Mouse (Mus musculus): ENCODE measurements around the gene Alkbh6. TPM values are rescaled to one million over a fixed set of nuclear protein-coding genes. Genes with fewer than 3 reads are reported as not detected.

Alkbh6 gene
- polyA plus RNA-seq (2021; fragmentation: Nextera tagmentation), result 144 and 154 TPM in 2 replicates
- long read RNA-seq, experiment 1, transcript Alkbh6-201 (7 exons, 982 nt), result major isoform, 34 of 82 reads
- long read RNA-seq, experiment 1, transcript Alkbh6-202 (6 exons, 1,112 nt), result minor isoform, 24 of 82 reads
- long read RNA-seq, experiment 1, partial matches to known transcripts, result 1 of 82 reads
- long read RNA-seq, experiment 1, other reads (novel, unspliced or antisense), result 21 of 82 reads
- long read RNA-seq, experiment 2, transcript Alkbh6-201 (7 exons, 982 nt), result major isoform, 69 of 155 reads
- long read RNA-seq, experiment 2, transcript Alkbh6-202 (6 exons, 1,112 nt), result minor isoform, 30 of 155 reads
- long read RNA-seq, experiment 2, partial matches to known transcripts, result 15 of 155 reads
- long read RNA-seq, experiment 2, other reads (novel, unspliced or antisense), result 38 of 155 reads

GRCm38 (mm10) chr7:30308076-30309005 lies at the start of gene Alkbh6:
TSS of gene Alkbh6 (plus strand) at chr7:30308717.

GRCm38 (mm10) chr7:30279951-30280669 lies 28.4 kb upstream of the Alkbh6 start, which contains the start of the genes Thap8 and Wdr62:
TSS of gene Thap8 (plus strand) at chr7:30280094.
TSS of gene Wdr62 (minus strand) at chr7:30280419.

GRCm38 (mm10) chr7:30291215-30292131 lies 17.0 kb upstream of the Alkbh6 start, which contains the start of gene Clip3:
TSS of gene Clip3 (plus strand) at chr7:30291728.

DNA sequence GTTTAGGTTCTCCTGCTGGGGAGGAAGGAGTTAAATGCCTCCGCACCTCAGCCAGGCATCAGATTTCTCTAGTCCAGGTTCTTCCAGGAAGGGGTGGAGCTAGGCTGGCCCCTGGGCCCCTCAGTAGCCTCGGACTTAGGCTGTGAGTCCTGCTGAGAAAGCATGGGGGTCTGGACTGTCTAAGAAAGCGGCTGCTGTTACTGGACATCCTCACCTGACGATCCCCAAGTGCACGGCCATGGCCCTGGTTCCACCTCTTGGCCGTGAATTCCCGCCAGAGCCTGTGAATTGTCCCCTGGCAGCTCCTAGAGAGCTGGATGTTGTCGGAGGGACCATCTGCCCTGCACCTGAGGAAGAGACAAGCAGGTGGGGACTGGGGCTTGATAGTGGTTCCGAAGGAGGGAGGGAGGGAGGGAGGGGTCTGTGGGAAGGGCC lies 6.2 kb downstream of the Alkbh6 start, which contains the start of gene Syne4:
Gene Syne4, plus strand, starts transcription at position 87 of the 435 bp plus-strand sequence.

DNA sequence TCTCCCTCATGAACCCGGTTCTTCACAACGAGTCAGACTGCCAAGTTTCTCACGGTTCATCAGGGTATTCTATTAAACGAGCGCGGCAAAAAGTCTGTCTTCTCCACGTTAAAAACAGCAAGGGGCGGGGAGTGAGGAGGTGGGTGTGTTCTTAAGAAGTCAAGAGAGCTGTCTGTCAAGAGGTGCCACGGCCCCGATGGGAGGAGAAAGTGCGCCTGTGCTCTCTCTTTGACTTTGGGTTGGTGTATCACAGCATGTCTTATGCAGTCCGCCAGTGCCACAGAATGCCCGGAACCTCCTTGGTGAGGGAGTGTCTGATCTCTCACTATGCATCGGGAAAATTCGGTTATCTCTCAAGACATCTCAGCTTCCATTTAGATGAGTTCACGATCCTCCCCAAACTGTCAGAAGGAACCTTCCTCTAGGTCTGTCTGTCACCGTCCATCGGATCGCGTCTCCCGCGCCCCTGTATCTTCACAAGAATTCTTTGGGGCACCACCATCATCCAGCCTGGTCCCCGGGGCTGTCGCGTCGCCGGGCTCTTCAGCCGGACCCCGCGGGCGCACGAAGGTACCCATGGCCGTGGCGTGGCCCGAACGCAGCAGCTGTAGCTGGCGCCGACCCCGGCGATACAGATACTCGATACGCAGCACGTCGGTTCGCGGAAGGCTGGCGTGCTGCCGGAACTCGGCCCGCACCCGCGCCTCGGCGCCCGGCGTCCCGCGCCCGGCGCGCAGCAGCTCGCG lies 13.2 kb downstream of the Alkbh6 start, which contains the start of gene E130208F15Rik:
Gene E130208F15Rik, plus strand, starts transcription at position 202 of the 746 bp plus-strand sequence.

DNA sequence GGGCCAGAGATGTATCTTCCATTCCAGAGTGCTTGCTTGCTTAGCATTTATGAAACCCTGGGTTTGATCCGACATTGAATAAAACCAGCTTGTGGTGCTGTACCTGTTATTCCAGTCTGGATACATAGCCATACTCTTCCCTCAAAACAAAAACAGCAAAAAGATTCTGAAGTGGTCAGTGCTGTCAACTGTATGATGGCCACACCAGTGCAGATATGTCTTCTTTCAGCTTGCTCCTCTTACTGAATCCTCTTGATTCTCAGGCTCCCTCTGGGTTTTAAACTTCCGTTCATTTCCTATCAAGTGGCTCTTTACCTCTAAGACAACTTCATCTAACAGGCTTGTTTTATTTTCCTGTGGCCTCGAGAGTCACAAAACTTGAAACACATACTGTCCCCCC lies 15.3 kb downstream of the Alkbh6 start, which contains the start of gene Sdhaf1:
Gene Sdhaf1, minus strand, starts transcription at position 101 of the 400 bp plus-strand sequence.

GRCm38 (mm10) chr7:30362652-30363343 lies 54.3 kb downstream of the Alkbh6 start, which contains the start of gene Lrfn3:
TSS of gene Lrfn3 (minus strand) at chr7:30362772.

Other genes with a start within 250 kb of the Alkbh6 start
- gene Zfp82, start 235.8 kb upstream of the Alkbh6 start, polyA plus RNA-seq (2021; fragmentation: Nextera tagmentation), result 2.5 TPM in 2 replicates
- 0.59 and 0.85 TPM in 2 replicates for gene Gm26920, start 218.3 kb upstream of the Alkbh6 start, polyA plus RNA-seq (2021; fragmentation: Nextera tagmentation)
- gene Zfp566, start 218.2 kb upstream of the Alkbh6 start, polyA plus RNA-seq (2021; fragmentation: Nextera tagmentation), result 7.2 and 9.2 TPM in 2 replicates
- 52.2 and 70.6 TPM in 2 replicates for gene Zfp260, start 213.9 kb upstream of the Alkbh6 start, polyA plus RNA-seq (2021; fragmentation: Nextera tagmentation)
- 6.5 and 10.3 TPM in 2 replicates for gene Zfp382, start 186.8 kb upstream of the Alkbh6 start, polyA plus RNA-seq (2021; fragmentation: Nextera tagmentation)
- gene Zfp146, start 139.0 kb upstream of the Alkbh6 start, polyA plus RNA-seq (2021; fragmentation: Nextera tagmentation), result 3.5 and 6.3 TPM in 2 replicates
- gene Cox7a1, start 124.6 kb upstream of the Alkbh6 start, polyA plus RNA-seq (2021; fragmentation: Nextera tagmentation), result 16.1 and 18.0 TPM in 2 replicates
- gene Capns1, start 109.9 kb upstream of the Alkbh6 start, polyA plus RNA-seq (2021; fragmentation: Nextera tagmentation), result 33.9 and 42.1 TPM in 2 replicates
- 137 and 163 TPM in 2 replicates for gene Polr2i, start 76.8 kb upstream of the Alkbh6 start, polyA plus RNA-seq (2021; fragmentation: Nextera tagmentation)
- 249 and 338 TPM in 2 replicates for gene Tbcb, start 76.4 kb upstream of the Alkbh6 start, polyA plus RNA-seq (2021; fragmentation: Nextera tagmentation)
- gene Ovol3, start 73.0 kb upstream of the Alkbh6 start, polyA plus RNA-seq (2021; fragmentation: Nextera tagmentation), result not detected in 2 replicates
- 0.15 and 0.24 TPM in 2 replicates for gene Thap8, start 28.6 kb upstream of the Alkbh6 start, polyA plus RNA-seq (2021; fragmentation: Nextera tagmentation)
- 0.26 and 0.46 TPM in 2 replicates for gene Wdr62, start 28.3 kb upstream of the Alkbh6 start, polyA plus RNA-seq (2021; fragmentation: Nextera tagmentation)
- 112 and 324 TPM in 2 replicates for gene Clip3, start 17.0 kb upstream of the Alkbh6 start, polyA plus RNA-seq (2021; fragmentation: Nextera tagmentation)
- 0.79 and 1.5 TPM in 2 replicates for gene Syne4, start 6.1 kb downstream of the Alkbh6 start, polyA plus RNA-seq (2021; fragmentation: Nextera tagmentation)
- gene E130208F15Rik, start 13.0 kb downstream of the Alkbh6 start, polyA plus RNA-seq (2021; fragmentation: Nextera tagmentation), result 4.9 TPM in 1 of 2 replicates, not detected in the other
- gene Sdhaf1, start 15.2 kb downstream of the Alkbh6 start, polyA plus RNA-seq (2021; fragmentation: Nextera tagmentation), result 22.9 and 31.6 TPM in 2 replicates
- 4.3 and 5.7 TPM in 2 replicates for gene Lrfn3, start 54.1 kb downstream of the Alkbh6 start, polyA plus RNA-seq (2021; fragmentation: Nextera tagmentation)
- 109 and 120 TPM in 2 replicates for gene Tyrobp, start 105.0 kb downstream of the Alkbh6 start, polyA plus RNA-seq (2021; fragmentation: Nextera tagmentation)
- gene Hcst, start 111.1 kb downstream of the Alkbh6 start, polyA plus RNA-seq (2021; fragmentation: Nextera tagmentation), result 3.4 TPM in 2 replicates
- gene Nfkbid, start 113.0 kb downstream of the Alkbh6 start, polyA plus RNA-seq (2021; fragmentation: Nextera tagmentation), result 0.63 and 0.77 TPM in 2 replicates
- gene Aplp1, start 136.8 kb downstream of the Alkbh6 start, polyA plus RNA-seq (2021; fragmentation: Nextera tagmentation), result 261 and 1,018 TPM in 2 replicates
- 2.8 and 3.5 TPM in 2 replicates for gene Kirrel2, start 149.0 kb downstream of the Alkbh6 start, polyA plus RNA-seq (2021; fragmentation: Nextera tagmentation)
- 0.39 and 0.83 TPM in 2 replicates for gene Nphs1, start 149.6 kb downstream of the Alkbh6 start, polyA plus RNA-seq (2021; fragmentation: Nextera tagmentation)
- not detected in 2 replicates for gene Prodh2, start 184.9 kb downstream of the Alkbh6 start, polyA plus RNA-seq (2021; fragmentation: Nextera tagmentation)
- 42.0 and 69.4 TPM in 2 replicates for gene Arhgap33, start 226.3 kb downstream of the Alkbh6 start, polyA plus RNA-seq (2021; fragmentation: Nextera tagmentation)
- gene Hspb6, start 243.5 kb downstream of the Alkbh6 start, polyA plus RNA-seq (2021; fragmentation: Nextera tagmentation), result 4.9 and 7.6 TPM in 2 replicates
- gene Proser3, start 243.6 kb downstream of the Alkbh6 start, polyA plus RNA-seq (2021; fragmentation: Nextera tagmentation), result 0.69 and 2.1 TPM in 2 replicates